Mouse (Mus musculus): ENCODE measurements around the gene Ptdss2.

DNA sequence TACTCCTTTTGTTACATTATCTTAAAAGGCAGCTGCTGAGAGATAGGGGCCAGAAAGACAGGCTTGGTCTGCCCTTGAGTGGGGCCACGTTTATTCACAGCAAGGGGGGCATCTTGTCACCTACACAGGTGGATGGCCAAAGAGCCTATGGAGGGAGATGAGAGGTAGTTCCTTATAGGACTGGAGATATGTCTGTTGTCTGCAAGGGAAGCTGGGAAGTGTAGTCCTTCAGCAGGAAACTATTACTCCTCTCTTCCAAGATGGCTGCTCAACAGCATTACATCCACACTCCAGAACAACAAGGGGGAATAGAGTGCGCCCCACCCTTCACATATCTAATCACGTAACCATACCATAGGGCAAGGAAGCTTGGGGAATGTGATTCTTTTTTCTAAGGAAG, 2.7 kb upstream of the Ptdss2 start:
- TF ChIP-seq CTCF (IDR thresholded peaks at IDR 0.05; ENCODE audit: borderline replicate concordance, insufficient read depth, low read length) (no peak), POLR2A (IDR thresholded peaks at IDR 0.05; ENCODE audit: low read depth, low read length) (no peak)
